Mouse (Mus musculus): ENCODE data around the gene BC034090. TPM values are rescaled to one million over a fixed set of nuclear protein-coding genes. Genes with fewer than 3 reads are reported as not detected.
A peak's percentile ranks its signal among the peaks of the same experiment; 100 is the strongest.

The BC034090 gene
- total RNA-seq, 2 experiments from 2014 or later: 7.9 to 8.2 TPM

DNA sequence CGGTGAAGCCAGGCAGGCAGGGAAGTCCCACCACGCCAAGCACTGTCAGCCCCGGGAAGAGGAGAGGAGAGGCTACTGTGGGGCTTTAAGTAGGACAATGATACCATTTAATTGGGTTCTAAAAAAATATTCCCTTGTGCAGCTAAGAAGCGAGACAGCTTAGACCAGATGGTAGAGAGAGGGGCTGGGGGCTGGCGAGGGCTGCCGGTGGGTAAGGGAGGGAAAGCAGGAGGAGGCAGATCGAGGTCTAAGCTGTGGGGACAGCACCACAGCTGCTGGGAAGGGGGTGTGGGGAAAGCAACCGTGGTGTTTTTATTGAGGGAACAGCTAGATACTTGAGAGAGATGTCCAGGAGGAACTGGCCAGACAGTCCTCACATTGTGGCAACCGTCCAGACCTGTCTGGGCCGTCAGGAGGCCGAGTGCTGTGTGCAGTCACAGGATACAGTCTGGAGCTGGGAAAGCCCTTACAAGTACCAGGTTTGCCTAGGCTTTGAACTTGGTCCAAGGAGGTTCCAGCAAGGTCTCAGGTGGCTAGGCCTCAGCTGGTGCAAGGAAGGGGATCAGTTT is 22.1 kb downstream of the BC034090 start:
- no peak for DNase-seq (ENCODE audit: low spot score in 2 of 2)
- no peak overlapping the region for H3K27ac ChIP-seq
- H3K4me3 ChIP-seq: no peak overlapping the region
- no peak for TF ChIP-seq CTCF (conservative IDR thresholded peaks at IDR 0.05)

DNA sequence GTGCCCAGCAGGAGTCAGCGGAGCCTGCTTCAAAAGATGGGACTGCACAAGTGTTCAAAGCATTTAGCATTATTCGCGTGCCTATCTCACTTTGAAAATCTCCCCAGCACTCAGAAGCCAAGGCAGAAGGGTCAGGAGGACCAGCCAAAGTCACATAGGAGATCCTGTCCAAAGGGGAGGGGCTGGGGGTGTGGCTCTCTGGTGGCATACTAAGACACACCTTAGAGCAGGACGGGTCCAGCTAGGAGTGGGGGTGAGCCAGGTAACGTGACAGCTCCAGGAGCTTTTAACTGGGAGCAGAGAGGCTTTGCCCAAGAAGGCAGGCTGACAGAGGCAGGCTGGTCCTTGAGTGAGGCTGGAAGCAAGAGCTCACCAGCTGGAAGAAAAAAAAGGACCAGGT is 25.3 kb downstream of the BC034090 start:
- Histone ChIP-seq H3K4me3 (no peak overlapping the region), H3K27ac (no peak overlapping the region)
- TF ChIP-seq CTCF (conservative IDR thresholded peaks at IDR 0.05): no peak
- DNase-seq (ENCODE audit: low spot score in 2 of 2): no peak

DNA sequence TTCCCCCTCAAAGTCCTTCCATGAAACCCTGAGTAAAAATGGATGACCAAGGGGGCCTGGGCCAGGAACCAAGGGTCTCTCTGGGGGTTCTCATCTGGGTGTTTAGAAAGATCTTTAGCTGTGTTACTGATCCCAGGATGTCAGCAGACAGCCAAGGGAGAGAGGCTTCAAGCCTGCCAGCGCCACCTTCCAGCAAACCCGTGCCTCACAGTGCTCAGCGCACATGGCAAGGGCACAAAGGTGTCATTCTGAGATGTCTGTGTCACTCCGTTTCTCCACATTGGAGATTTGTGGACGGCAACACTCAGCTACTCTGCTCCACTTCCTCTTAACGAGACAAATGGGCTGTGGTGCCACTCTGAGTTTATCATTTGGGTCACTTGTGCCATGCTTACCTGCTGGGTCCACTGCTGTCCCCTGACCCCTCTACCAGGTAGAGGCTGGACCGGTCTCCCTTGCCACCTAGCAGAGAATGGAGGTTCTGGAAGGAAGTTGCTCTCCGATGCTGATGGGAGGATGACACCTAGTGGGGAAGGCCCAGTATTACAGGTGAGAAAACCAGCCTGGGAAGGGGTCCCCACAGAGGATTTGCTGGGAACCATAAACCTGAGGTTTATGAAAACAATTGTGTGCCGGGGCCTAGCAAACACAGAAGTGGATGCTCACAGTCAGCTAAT is 26.2 kb downstream of the BC034090 start:
- H3K4me3 ChIP-seq: no peak overlapping the region
- H3K27ac ChIP-seq: no peak overlapping the region
- TF ChIP-seq CTCF (conservative IDR thresholded peaks at IDR 0.05): peak; percentile 85
- DNase-seq (ENCODE audit: low spot score in 2 of 2): peak in 1 of 2 experiments; percentile 75

DNA sequence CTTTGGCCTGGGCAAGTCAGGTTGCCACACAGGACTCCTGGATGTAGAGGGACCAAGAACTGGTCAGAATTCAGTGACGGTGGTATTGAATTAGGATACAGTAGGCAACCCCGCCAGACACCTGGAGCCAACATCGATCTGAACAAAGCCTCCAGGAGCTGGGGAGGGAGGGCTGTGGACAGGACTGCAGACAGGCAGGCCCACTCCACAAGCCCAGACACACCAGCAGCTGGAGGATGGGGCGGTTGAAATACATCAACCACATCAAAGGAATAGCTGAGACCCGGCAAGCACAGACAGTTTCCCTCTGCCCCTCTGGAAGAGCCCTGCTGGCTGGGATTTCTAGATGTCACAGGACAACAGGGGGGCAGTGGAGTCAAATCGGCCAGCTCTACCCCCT is 27.4 kb downstream of the BC034090 start:
- TF ChIP-seq CTCF (conservative IDR thresholded peaks at IDR 0.05): no peak

DNA sequence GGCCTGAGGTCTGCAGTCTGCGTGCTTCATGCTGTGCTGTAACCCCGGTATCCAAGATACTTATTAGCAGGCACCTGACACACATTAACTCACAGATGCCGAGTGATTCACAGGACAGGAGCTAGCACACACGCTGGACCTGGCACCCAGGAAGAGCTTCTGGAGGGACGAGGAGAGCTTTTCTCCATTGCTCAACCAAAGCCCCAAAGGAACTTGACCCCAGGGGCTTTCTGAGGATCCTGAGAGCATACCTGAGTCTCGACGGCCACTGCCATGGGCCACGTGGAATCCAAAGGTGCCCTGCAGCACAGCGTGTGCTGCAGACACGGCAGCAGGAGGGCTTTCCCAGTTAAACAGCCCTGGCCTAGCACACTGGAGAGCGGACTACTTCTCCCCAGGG is 27.9 kb downstream of the BC034090 start:
- DNase-seq (ENCODE audit: low spot score in 2 of 2): no peak
- Histone ChIP-seq H3K27ac (peak overlapping the region; percentile 88), H3K4me3 (no peak overlapping the region)
- TF ChIP-seq CTCF (conservative IDR thresholded peaks at IDR 0.05): no peak

More for the DNA sequence above, 27.4 kb downstream of the BC034090 start:
- no peak for DNase-seq (ENCODE audit: low spot score in 2 of 2)
- H3K27ac ChIP-seq: peak overlapping the region; percentile 88
- no peak overlapping the region for H3K4me3 ChIP-seq

DNA sequence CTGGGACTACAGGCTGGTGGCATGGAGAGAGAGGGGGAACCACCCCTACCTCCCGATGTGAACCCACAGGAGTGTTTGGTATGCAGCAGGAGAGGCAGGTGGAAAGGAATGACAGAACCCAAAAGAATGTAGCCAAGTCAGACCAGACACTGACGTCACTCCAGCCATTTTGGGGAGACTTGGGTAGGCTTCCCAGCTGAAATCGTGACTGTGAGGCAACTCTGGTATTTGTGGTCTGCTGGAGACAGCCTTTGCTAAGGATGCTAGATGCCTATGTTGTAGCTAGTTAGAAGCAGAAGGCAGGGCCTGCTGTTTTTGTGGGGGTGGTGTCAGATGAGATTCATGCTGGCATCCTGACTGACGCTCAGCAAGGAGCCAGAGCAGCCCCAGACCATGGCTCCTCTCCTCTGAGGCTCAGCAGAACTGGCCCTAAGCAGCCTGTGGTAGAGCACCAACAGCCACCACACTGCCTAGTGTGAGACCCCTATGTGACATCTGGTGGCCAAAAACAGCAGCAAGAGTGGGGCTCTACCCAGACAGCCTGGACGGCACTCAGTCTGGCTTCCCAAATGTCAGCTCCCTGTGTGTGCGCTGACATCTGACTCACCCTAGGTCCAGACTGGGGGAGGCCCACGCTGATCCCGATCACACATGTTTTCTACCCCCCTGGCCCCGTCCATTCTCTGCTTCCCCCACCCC is 29.0 kb downstream of the BC034090 start:
- peak; percentile 38; the same call in 1 of the 2 replicates for TF ChIP-seq CTCF (conservative IDR thresholded peaks at IDR 0.05)
- no peak overlapping the region for H3K4me3 ChIP-seq
- peak; percentile 75 to 86 for DNase-seq (ENCODE audit: low spot score in 2 of 2)
- peak overlapping the region; percentile 88 for H3K27ac ChIP-seq

DNA sequence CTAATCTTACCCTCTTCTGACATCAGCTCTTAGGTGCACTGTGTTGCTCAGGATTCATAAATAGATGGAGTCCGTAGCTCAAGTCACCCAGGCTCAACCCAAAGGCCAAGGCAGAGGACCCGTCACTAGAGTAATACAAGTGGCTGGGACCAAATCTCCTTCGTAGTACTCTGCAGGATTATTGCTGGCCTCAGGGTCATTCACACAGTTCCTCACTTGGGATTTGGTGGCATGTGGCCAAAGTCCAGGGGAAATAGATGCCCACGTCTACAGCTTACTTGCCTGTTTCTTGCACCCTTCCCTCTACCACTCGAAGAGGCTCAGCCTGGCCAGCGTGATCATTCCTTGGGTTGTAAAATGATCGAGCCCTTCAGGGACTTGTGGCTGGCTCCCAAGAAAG is 30.3 kb downstream of the BC034090 start:
- TF ChIP-seq CTCF (conservative IDR thresholded peaks at IDR 0.05): no peak
- Histone ChIP-seq H3K27ac (peak overlapping the region; percentile 88; the same call in 1 of the 2 replicates), H3K4me3 (no peak overlapping the region)
- DNase-seq (ENCODE audit: low spot score in 2 of 2): no peak

DNA sequence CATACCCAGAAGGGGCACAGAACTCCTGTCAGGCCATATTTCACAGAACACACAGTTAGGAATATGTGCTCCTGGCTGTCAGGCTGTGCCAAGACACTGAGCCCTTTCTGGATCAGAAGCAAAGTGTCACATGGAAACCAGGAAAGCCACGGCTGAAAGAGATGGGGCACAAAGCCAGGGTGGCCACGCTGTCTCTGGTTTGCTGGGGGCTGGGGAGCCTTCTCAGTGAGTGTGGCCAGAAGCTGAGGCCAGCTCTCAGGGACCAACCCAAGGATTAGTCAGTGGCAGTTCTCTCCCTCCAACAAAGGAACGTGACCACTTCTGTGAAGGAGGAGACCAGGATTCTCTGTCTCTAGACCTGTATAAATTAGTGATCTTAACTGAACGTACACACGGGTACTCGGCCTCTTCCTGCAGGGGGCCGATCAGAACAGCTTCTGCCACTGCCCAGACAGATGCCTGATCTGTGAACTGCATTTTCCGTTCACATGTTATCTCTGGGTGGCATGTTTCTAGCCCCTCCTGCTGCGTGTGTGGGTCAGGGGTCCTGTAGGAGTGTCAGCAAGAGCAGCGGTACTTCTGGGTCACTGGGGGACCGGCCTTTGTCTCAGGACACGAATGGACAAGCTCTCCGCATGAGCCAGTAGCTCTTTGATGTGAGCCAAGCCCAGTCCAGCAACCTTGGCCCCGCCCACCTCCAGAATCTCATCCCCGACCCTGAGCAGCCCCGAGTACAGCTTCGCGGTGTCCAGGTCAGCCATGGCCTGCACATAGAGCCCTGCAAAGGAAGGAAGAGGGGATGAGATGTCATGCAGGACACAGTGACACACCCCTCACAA is 31.1 kb downstream of the BC034090 start:
- H3K27ac ChIP-seq: peak overlapping the region; percentile 80
- no peak for DNase-seq (ENCODE audit: low spot score in 2 of 2)
- no peak overlapping the region; the same call in 1 of the 2 replicates for H3K4me3 ChIP-seq
- no peak for TF ChIP-seq CTCF (conservative IDR thresholded peaks at IDR 0.05)

DNA sequence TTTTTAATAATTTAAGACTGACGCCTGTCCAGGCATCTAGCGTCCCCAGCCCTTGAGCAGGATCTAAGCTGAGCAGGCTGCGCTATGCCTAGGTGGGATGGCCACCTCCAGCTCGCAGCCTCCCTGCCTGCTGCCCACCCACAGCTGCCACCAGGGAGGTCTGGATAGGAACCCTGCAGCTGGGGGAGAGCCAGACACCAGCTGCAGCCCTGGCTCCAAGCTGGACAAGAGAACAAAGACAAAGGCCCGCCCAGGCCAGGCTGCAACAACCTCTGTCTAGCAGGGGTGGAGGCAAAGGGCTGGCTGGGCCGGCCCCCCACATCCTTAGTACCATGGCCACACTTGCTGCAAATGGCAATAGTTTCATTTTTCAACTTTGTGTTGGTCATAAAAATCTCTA is 31.8 kb downstream of the BC034090 start:
- H3K27ac ChIP-seq: peak overlapping the region; percentile 80
- no peak overlapping the region for H3K4me3 ChIP-seq
- no peak for DNase-seq (ENCODE audit: low spot score in 2 of 2)
- peak; percentile 29 for TF ChIP-seq CTCF (conservative IDR thresholded peaks at IDR 0.05)

DNA sequence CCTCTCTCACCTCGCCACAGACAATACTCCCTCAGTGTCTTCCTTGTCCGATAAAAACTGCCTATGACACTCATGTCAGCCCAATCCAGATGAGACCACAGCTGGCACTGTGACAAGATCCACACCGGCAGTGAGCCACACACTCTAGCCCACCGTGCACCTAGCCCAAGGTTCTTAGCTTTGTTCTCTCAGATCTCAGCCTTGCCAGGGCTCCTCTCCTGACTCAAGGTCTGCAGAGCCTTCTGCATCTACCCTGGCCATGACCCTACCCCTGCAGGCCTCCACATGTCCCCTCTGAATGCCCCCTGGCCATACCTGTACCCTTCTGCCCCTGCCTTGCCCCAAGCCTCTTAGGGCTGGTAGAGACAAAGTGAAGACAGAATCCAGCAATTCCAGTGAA is 32.2 kb downstream of the BC034090 start:
- no peak for DNase-seq (ENCODE audit: low spot score in 2 of 2)
- peak overlapping the region; percentile 80 for H3K27ac ChIP-seq
- TF ChIP-seq CTCF (conservative IDR thresholded peaks at IDR 0.05): no peak
- no peak overlapping the region for H3K4me3 ChIP-seq

DNA sequence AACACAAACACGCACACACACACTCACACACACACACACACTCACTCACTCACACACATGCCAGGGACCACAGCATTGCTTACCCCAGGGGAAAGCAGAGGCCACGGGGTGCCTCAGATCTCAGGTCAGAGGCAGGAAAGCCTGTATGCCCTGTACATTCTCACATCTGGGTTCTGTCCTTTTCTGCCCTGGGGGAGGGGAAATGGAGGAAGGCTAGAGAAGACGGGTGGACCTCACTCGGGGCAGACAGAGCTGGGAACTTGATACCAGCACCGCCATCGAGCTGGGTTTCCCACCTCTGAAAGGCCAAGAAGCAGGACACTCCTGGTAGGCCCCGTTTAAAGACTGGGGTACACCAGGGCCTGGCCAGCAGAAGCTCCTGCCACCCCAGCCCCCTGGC is 33.2 kb downstream of the BC034090 start:
- no peak for TF ChIP-seq CTCF (conservative IDR thresholded peaks at IDR 0.05)
- no peak for DNase-seq (ENCODE audit: low spot score in 2 of 2)
- H3K4me3 ChIP-seq: no peak overlapping the region
- peak overlapping the region; percentile 43; the same call in 1 of the 2 replicates for H3K27ac ChIP-seq

DNA sequence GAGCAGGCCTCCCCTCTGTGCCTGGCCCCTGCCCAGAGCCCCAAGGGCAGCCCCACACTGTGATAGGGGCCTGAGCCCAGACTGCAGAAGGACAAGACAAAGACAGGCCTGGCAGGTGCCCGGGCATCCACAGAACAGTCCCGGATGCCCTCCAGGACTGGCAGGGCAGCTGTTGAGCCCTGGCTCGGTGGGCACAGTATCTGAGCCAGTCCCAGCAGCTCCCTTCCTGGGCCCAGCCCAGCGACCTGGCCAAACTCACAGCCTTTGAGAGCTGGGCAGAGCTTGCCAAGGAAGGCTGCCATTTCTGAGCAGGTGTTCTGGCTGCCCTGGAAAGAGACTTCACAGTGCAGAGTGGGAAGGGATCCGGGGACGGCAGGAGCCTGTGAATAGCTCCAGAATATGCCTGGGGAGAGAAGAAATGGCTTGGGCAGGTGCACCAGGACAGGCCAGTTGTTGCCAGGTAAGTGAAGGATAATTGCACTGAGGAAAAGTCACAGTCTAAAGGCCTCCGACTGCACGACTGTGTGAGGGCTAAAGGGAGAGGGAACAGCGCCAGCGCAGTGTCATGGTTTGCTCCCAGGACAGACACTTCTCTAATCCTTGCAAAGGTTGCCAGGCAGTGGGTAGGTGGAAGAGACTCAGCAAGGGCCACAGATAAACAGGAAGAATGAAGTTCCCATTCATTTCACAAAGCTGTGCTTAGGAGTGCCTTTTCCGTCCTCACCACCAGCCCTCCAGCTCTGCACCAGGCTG is 34.1 kb downstream of the BC034090 start:
- DNase-seq (ENCODE audit: low spot score in 2 of 2): no peak
- Histone ChIP-seq H3K4me3 (no peak overlapping the region), H3K27ac (peak overlapping the region; percentile 48; the same call in 1 of the 2 replicates)
- TF ChIP-seq CTCF (conservative IDR thresholded peaks at IDR 0.05): no peak
